Mouse (Mus musculus) regulatory T cell (primary cell): ENCODE results near the gene Lrp6.

Source experiments
- in situ Hi-C: fragments of 300-600 bp; cut with MboI, MseI; formaldehyde crosslinking; loops from one replicate; pipeline ENCODE4 v1.15.1; 2025; ENCODE audit warnings: high pct_unique_total_duplicates

Gene Lrp6

DNA sequence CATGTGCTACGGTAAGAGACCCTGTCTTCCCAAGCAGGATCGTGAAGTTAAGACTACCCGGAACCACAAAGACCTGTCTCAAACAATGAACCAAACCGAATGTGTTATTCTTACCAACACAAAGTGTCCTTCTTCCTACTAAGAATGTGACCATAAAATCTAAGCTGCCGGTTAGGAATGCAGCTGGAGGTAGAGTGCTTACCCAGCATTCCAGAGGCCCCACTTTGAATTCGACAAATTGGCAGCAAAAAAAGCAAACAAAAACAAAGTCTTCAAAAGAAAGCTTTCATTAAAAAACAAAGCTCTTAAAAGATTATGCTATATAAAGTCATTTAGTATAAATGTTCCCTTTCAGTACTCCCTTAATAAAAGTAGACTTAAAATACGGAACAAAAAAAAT, 31.6 kb downstream of the Lrp6 start:
- in situ Hi-C loops: no loop called here

DNA sequence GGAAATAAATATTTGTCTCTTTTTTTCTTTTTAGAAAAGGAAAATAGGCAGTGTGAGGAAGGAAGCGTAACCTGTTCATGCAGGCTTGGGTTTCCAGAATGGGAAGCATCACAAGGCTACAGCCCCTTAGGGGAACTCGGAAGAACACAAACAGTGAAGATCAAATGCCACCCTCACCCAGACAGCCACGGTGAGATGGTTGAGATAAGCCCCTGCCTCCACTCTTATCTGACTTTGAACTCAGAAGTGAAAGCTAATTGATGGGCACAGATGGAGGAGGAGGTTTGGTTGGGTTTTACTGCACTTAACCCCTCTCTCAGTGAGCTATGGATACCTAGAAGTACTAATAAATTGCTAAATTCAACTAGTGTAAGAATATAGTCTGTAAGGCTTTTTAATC, 33.7 kb downstream of the Lrp6 start:
- in situ Hi-C loops: no loop called here

DNA sequence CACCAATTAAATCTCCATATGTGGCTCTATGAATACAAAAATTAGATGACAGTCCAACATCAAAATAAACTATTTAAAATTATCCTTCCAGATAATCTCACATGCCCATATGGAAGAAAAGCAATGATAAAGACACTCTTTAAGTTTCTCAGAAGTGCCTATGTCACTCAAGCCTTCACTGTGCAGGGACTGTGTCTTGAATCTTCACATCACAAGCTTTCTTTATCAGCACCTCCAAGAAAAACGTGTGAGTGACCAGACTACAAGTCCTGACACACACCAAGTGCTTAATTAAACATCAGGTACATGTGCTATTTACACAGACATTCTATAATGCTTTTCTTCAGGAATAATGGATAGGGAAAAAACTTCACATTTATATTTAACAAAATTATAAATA, 34.8 kb downstream of the Lrp6 start:
- in situ Hi-C loops: no loop called here

DNA sequence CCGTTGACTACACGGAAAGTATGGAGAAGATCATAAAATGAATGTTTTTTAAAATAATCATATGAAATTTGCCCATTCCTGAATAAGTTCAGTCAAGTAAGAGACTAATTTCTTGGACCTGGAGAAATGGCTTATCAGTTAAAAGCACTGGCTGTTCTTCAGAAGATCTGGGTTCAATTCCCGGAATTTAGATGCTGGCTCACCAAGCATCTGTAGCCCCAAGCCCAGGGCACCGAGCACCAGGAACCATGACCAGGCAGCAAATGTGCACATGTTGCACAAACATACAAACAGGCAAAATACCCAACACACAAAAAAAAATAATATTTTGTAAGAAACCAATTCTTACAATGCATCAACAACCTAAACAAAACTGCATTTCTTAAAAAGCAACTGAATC, 37.4 kb downstream of the Lrp6 start:
- in situ Hi-C loops: no loop called here

DNA sequence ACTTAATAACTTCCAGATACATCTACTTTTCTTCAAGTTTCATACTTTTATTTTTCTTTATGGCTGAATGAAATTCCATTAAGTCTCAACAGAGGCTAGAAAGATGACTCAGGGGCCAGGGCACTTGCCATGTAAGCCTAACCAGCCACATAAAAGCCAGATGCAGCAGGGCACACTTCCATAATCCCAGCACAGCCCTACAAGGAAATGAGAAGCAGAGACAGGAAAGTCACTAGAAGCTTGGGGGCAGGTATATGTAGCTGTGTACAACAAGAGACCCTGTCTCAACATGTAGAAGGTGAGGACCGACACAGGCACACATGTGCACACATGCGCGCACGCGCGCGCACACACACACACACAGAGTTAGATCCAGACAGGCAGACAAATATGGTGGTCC, 38.4 kb downstream of the Lrp6 start:
- in situ Hi-C loops: no loop called here

DNA sequence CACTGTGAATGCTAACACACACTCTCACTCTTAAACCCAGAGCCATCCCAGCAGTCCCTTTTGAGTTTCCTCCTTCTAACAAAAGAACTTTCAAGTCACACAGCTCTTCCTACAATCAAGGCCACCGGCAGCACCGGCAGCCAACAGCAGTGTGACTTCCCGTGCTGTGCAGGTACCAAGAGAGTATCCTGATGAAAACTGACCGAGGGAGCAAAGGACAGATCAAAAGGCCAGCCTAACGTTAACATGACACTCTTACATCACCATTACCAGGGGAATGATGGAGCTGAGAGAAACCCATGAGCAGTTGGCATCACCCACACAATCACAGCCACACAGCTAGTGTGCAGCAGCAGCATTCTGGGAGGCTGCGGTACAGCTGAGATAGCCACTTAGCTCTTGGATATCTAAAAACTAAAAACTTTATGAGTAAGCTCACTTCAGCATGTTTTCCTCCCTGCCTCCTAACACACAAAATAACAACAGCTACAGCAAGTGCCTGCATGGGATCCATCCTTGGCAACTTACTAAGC, 39.1 kb downstream of the Lrp6 start:
- in situ Hi-C loops: no loop called here

DNA sequence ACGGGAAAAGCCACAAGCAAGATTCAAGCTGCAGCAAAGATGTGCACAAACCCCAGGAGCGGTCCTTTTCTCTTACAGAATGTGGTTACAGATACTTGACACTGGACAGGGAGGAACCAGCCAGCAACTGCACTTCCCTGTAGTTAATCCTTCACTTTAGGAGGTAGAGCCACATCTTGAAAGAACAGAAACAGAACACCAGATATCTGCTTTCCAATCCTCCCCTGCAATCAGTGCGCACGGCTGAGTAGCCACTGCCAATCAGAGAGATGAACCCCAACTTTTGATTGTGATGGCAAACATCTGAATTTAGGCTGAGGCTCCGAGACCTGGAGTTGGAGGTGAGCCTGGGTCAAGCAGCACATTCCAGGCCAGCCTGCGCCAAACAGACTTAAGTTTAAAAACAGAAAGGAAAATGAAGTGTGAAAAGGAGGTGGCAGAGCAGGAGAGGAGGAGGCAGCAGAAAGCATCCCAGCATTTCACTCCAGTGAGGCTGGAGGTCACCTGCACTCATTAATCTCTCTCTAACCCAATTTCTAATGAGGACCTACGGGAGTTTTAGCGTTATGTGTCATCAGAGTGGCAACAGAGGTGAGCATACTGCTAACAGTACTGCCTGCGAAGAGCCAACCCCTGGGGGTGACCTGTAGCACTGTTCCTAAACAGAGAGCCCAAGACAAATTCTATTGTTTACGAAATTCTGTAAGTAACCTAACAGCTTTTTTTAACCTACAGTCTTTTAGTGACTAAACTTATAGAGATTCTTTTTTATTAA, 39.8 kb downstream of the Lrp6 start:
- in situ Hi-C loops: no loop called here

DNA sequence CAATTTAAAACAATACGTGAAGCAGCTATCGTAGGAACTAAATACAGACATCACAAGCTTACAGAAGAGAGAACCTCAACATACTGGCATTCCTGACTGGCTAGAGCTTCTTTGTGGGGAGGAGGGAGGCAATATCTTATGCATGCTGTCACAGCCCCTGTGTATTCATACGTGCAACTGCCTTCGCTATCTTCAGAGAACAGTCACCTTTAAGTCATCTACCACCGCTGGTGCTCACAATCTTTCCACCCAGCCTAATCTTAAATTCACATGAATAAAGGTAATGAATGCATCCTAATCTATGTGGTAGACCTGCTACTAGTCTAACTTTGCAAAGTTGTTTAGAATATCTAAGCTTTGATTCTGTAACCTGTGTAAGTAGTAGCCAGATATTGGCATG, 40.5 kb downstream of the Lrp6 start:
- in situ Hi-C loops: no loop called here

DNA sequence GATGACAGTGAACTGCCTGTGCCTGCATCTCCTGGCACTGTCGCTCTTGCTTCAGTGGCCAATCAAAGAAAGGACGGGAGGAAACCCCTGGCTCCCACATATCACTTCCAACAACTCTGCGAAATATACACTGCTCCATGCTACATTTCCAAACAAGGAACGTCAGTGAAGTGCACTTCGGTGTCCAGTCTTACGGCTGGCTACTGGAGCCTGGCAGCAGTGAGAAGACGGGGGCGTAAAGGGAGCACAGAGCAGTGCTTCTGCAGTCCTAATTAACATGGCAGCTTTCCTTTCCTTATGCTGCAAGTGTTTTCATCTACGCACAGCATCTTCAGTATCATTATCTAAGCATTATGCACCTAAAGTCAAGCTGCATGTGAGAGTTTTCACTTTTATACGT, 45.4 kb downstream of the Lrp6 start:
- in situ Hi-C loops: no loop called here

DNA sequence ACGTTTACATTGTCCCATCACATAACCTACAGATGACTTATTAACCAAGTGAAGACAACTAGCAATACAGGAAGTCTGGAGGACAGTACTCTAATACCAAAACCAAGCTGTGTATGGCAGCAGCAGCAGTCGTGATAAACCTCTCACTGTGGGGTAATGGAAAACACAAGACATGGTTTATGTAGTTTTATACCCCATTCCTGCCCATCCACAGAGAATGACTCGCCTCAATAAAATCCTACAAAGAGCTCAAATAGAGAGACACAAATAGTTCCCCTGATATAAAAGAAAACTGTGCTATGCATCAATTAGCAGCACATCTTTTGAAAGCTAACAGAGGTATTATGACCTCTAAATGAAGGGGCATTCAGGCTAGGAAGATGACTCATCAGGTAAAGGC, 45.9 kb downstream of the Lrp6 start:
- in situ Hi-C loops: no loop called here

DNA sequence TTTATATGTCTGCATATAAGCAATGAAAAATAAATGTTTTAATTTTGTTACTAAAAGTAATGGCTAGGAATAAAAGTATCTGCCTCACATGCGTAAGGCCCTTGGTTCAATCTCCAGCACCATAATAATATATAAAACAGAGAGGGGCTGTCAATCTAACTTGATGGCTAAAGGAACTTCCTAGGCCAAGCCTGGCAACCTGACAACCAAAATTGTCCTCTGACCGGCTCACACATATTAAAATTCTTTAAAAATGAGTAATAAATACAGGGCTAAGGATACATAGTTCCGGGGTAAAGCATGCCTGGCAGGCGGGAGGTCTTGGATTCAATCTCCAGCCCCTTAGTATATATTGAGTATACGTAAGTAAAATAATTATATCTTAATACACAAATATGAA, 48.3 kb downstream of the Lrp6 start:
- in situ Hi-C loops: no loop called here

DNA sequence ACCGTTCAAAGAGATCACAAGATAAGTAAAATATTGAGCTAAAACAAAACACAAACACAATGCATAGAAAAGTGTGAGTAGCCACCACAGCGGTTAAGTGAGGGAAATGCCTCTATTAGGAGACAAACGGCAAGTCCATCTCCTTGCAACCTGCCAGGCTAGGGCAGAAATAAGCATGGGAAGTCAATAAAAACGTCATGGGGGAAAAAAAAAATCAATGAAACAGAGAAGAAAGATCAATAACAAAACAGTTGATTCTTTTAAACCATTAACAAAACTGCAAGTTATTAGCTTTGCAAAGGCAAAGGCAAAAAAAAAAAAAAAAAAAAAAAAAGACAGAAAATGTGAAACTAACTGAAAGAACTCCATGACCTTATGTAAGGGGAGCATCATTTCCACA, 49.6 kb downstream of the Lrp6 start:
- in situ Hi-C loops: no loop called here

DNA sequence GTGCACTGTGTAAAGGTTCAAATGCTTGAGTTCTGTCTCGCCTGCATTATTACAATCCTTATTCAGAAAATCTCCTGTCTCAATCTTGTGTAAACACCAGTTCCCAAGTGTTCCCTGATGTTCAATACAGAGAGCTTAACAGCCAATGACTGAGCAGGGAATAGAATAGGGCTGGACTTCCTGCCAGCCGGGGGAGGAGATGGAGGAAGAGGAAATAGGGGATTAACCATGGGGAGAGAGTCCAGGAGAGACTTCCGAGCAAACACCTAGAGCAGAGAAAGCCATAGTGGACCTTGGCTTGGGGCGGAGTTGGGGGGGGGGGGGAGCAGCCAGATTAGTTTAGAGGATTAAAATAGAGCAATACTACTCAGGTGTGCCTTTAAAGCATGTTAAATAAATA, 51.3 kb downstream of the Lrp6 start:
- in situ Hi-C loops: no loop called here

DNA sequence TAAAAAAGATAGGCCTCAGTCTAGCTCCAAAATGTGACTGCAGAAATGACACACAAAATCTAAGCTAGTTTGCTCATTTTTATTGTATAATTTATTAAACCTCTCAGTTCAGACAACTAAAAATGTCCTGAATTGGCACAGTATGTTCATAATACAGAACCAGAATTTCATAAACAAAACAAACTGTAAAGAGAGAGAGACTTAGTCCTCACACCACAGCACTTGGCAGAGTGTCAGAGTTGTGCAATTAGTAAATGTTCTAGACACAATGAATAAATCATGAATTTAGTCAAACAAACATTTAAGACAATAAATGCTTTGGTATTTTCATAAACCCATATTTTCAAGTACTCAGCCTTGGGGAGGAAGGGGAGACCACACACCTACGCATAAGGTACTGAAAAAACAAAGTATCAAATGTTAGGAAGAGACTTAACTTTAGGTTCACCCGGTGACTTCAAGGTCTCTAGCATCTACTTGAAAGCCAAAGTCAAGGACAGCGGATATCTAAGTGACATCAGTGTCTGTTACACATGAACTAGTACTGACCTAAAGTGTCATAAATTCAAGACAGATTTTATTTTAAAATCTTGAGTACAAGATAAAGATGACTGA, 52.8 kb downstream of the Lrp6 start:
- in situ Hi-C loops: no loop called here

DNA sequence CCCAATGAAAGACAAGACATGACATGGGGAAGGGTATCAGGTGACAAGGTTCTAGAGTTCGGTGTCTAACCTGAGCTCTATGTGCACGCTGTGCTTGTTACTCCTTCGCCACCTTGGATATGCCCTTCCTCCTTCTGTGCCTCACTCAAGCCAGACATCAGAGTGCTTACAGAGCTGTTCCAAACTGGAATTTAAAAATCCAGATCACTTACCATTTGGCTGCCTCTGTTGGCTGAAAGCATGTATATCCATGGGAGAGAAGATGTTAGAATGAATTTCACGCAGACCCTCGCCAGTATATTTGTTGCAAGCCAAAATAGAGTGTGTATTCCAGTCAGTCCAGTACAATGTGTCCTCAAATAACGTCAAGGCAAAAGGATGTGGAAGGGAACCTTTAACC, 53.8 kb downstream of the Lrp6 start:
- in situ Hi-C loops: no loop called here

DNA sequence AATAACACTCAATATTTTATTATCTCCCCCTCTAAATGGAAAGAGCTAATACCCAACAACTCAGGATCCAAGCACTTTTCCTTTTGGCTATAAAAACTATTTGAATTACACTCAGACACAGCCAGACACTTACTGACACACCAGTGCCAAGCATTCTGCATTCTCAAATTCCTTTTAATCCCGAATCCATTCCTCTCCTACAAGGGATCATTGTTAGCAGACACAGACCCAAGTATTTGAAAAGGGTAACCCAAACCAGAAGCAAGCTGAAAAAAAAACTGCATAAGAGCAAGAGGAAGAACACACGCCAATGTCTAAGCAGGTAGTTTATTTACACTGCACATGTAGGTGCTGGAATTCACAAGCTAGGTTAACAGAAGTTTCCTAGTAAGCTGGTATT, 54.3 kb downstream of the Lrp6 start:
- in situ Hi-C loops: no loop called here

DNA sequence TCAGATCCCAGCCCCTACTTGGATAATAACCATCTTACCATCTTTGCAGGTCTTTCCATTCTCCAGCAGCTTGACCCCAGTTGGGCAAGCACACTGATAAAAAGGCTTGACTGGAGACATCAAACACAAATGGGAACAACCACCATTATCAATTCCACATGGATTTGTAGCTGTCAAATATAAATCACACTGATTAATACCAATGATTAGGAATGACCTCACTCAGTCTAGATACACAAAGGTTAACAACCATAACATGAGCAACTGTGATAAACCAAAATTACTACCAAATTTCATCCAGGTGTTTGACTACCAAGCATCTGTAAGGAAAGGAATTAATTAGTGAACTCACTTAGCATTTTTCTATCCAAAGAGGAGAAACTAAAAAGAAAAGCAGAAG, 55.6 kb downstream of the Lrp6 start:
- in situ Hi-C loops: no loop called here

DNA sequence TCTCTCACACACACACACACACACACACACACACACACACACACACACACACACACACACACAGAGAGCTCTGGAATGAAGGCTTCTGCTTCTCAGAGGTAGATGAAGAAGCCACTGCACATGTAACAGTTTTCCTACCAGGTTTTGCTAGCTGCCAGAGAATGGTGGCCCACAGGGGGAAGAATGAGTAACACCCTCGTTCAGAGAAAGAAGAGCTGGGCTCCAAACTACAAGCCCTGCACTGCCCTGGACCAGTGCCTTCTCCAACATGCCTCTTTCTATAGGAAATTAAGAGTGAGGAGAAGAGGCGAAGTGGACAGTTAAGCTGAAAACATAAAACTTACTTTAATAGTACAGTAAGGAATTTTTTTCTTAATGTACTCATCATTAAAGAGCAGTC, 56.5 kb downstream of the Lrp6 start:
- in situ Hi-C loops: no loop called here

DNA sequence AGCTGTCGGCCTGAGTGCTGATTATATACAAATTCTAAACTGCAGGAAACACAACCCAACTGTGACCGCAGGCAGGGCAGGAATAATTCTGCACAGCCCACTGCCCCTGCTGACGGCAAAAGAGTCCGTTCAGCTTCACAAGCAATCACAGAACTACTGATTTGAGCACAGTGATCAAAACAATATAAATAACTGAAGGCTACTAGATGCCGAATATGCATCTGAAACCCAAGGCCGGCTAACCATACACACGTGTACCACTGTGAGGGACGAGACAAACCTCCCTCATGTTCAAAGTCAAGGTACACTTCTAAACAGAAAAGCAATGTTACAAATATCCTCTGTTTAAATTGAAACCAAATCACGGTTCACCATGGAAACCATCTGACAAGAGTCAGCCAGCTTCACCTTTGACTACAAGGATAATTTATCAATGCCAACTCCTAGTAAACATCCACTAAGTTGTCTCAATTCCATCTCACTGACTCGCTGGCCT, 57.0 kb downstream of the Lrp6 start:
- in situ Hi-C loops: no loop called here

DNA sequence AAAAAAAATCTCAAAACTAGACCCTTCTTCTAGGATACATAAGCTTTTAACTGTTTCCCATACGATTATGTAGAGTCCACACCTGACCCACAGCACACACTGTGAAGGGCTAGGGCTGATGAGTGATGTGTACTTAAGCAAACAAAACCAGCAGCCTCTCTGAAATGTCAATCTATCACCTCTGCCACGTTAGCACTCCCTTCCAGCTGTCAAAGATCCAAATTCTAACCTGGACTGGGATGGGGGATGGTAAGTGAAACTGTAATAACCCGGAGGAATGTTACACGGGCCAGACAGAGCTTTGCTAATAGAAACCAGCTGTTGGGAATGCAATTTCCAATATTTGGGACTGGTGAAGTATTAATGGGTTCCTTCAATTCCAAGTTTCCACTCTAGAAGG, 61.9 kb downstream of the Lrp6 start:
- in situ Hi-C loops: no loop called here

DNA sequence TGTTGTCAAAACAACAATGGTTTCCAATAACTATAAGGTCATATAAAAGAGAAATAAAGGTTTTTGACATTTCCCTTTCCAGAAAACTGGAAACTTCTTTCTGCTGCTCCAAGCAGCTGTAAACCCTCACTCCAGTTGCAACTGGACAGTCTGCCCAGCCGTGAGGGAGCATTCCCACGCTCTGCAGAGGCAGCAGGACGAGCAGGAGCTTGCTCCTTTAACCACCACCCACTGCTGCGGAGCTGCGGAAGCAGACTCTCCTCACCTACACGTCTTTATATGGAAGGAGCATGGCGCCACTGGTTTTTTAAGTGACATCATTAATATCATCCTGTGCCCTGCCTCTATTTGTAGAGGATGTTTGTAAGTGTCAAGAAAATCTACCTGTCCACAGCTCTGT, 64.4 kb downstream of the Lrp6 start:
- in situ Hi-C loops: no loop called here

DNA sequence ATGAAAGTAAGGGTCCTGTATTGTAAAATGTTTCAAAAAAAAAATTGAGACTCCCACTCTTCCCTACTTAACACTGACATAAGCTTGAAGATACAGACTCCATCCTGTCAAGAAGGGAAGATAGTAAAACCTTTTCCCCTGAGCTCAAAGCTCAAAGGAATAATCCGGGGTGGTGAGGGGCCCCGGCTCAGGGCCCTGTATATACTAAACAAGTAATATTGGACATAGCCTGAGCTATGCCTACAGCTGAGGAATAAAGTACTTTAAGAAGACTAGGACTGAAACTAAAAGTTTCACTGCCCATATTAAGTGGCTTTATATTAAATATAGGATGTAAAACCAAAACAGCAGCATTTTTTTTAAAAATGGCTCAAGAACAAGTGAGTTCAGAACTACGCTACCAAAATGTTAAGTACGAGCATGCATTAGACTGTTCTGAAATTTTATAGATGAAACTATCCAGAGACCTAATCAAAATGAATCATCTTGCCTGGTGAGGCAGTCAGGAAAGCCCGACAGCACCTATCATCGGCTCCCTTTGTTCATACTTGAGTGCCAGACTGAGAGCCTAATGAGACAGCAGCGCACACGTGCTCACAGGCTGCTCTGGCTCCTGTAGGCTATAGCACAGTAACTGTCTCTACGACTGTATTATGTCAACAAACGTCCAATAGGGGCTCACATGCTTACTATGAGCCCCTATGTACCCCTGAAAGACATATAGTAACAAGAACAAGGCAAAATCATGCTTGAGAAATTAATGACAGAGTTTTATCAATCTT, 66.2 kb downstream of the Lrp6 start:
- in situ Hi-C loops: no loop called here
